9 mouse cellular contexts compared by ENCODE assay signal in genomic region chr15:27919540-27919939, GRCm38 (mm10).
DNase-seq lines count a peak whose midpoint lies in the region; ATAC-seq lines count a peak whose summit lies in the region.
"Had no signal": no experiment of that assay in that cellular context is flagged by ENCODE, and none has a peak within 500 bp of the region (broad histone marks: within the 10 kb centered on the region; RNA-seq: fewer than 3 reads in every experiment).

No protein-coding gene starts in this region.

- H3K27ac ChIP-seq in liver, embryonic 11.5 days (ENCODE audit: low read depth, low read length), result no peak overlapping the region
- H3K27ac ChIP-seq in embryonic facial prominence, embryonic 10.5 days (replicated peaks), result no peak overlapping the region
- no peak overlapping the region for H3K27ac ChIP-seq in hindbrain, embryonic 12.5 days
- no peak overlapping the region for H3K27ac ChIP-seq in limb, embryonic 13.5 days

- H3K9me3 ChIP-seq in liver, embryonic 11.5 days (ENCODE audit: control insufficient read depth, low read length), result no peaks in the 10 kb centered on the region
- H3K9me3 ChIP-seq in embryonic facial prominence, embryonic 10.5 days, result no peaks in the 10 kb centered on the region
- no peaks in the 10 kb centered on the region for H3K9me3 ChIP-seq in hindbrain, embryonic 12.5 days (replicated peaks)
- H3K9me3 ChIP-seq in limb, embryonic 13.5 days, result no peaks in the 10 kb centered on the region
- H3K9me3 ChIP-seq: megakaryocyte, embryonic 14.5 days had no signal

- no peak; the same call in 1 of the 2 replicates for ATAC-seq in liver, embryonic 11.5 days (replicated peaks; ENCODE audit: low FRiP score)
- peak; percentile 71 for ATAC-seq in hindbrain, embryonic 12.5 days (ENCODE audit: low FRiP score)
- peak; percentile 78 for ATAC-seq in limb, embryonic 13.5 days (ENCODE audit: low FRiP score, low read depth)
- no peak for ATAC-seq in erythroblast, adult 5-6 weeks (replicated peaks; ENCODE audit: low FRiP score, poor library complexity, severe bottlenecking)

- H3K36me3 ChIP-seq in liver, embryonic 11.5 days (ENCODE audit: control insufficient read depth, insufficient read depth, low read length), result no peaks in the 10 kb centered on the region
- peaks cover 21% of the 10 kb centered on the region for H3K36me3 ChIP-seq in embryonic facial prominence, embryonic 10.5 days (replicated peaks)
- 0 out of 2 replicates have a peak, but pooled peaks cover 4% of the 10 kb centered on the region for H3K36me3 ChIP-seq in hindbrain, embryonic 12.5 days
- H3K36me3 ChIP-seq in limb, embryonic 13.5 days, result 0 out of 2 replicates have a peak, but pooled peaks cover 9% of the 10 kb centered on the region

- H3K27me3 ChIP-seq in liver, embryonic 11.5 days (replicated peaks; ENCODE audit: control insufficient read depth, insufficient read depth, low read length), result no peaks in the 10 kb centered on the region
- H3K27me3 ChIP-seq in embryonic facial prominence, embryonic 10.5 days (replicated peaks; ENCODE audit: low read depth, poor library complexity, severe bottlenecking), result no peaks in the 10 kb centered on the region
- no peaks in the 10 kb centered on the region for H3K27me3 ChIP-seq in hindbrain, embryonic 12.5 days
- no peaks in the 10 kb centered on the region for H3K27me3 ChIP-seq in limb, embryonic 13.5 days

- H3K4me2 ChIP-seq in liver, embryonic 11.5 days, result no peak overlapping the region
- H3K4me2 ChIP-seq in hindbrain, embryonic 12.5 days (replicated peaks), result no peak overlapping the region
- no peak overlapping the region for H3K4me2 ChIP-seq in limb, embryonic 13.5 days (replicated peaks)

- no peak overlapping the region for H3K9ac ChIP-seq in liver, embryonic 11.5 days (ENCODE audit: low read depth, low read length)
- no peak overlapping the region for H3K9ac ChIP-seq in hindbrain, embryonic 12.5 days
- H3K9ac ChIP-seq in limb, embryonic 13.5 days, result no peak overlapping the region

- peaks cover 9% of the 10 kb centered on the region for H3K4me1 ChIP-seq in liver, embryonic 11.5 days (replicated peaks; ENCODE audit: control insufficient read depth, insufficient read depth, low read length)
- H3K4me1 ChIP-seq in embryonic facial prominence, embryonic 10.5 days, result peaks cover 54% of the 10 kb centered on the region
- peaks cover 37% of the 10 kb centered on the region for H3K4me1 ChIP-seq in hindbrain, embryonic 12.5 days
- peaks cover 48% of the 10 kb centered on the region for H3K4me1 ChIP-seq in limb, embryonic 13.5 days

- DNase-seq in liver (peak; percentile 36), adipocyte (ENCODE audit: low spot score) (peak; percentile 71)
- no peak for DNase-seq in liver, embryonic 11.5 days (ENCODE audit: low spot score)
- DNase-seq in embryonic facial prominence, embryonic 10.5 days (ENCODE audit: low spot score), result peak; percentile 63
- peak; percentile 54 for DNase-seq in neural tube, embryonic 10.5 days (ENCODE audit: extremely low spot score, low spot score)

- H3K4me3 ChIP-seq in liver, embryonic 11.5 days (ENCODE audit: low read depth, low read length), result no peak overlapping the region
- H3K4me3 ChIP-seq in embryonic facial prominence, embryonic 10.5 days, result no peak overlapping the region
- no peak overlapping the region for H3K4me3 ChIP-seq in hindbrain, embryonic 12.5 days
- no peak overlapping the region for H3K4me3 ChIP-seq in limb, embryonic 13.5 days
- H3K4me3 ChIP-seq: megakaryocyte, embryonic 14.5 days had no signal

- 19% methylated on average over 5 of the region's 5 CpGs for WGBS in liver, embryonic 11.5 days
- 21% methylated on average over 5 of the region's 5 CpGs for WGBS in embryonic facial prominence, embryonic 10.5 days
- 22% methylated on average over 5 of the region's 5 CpGs for WGBS in hindbrain, embryonic 12.5 days
- 13% methylated on average over 5 of the region's 5 CpGs for WGBS in limb, embryonic 13.5 days

Comparison
In these comparisons a context has a peak if more than half of its experiments do, and no peak if none do; other contexts are left out.
1. ATAC-seq: peak in hindbrain, embryonic 12.5 days (single experiment) and limb, embryonic 13.5 days (single experiment); none in liver, embryonic 11.5 days (single experiment) and erythroblast, adult 5-6 weeks (single experiment).